In the genomic region with DNA sequence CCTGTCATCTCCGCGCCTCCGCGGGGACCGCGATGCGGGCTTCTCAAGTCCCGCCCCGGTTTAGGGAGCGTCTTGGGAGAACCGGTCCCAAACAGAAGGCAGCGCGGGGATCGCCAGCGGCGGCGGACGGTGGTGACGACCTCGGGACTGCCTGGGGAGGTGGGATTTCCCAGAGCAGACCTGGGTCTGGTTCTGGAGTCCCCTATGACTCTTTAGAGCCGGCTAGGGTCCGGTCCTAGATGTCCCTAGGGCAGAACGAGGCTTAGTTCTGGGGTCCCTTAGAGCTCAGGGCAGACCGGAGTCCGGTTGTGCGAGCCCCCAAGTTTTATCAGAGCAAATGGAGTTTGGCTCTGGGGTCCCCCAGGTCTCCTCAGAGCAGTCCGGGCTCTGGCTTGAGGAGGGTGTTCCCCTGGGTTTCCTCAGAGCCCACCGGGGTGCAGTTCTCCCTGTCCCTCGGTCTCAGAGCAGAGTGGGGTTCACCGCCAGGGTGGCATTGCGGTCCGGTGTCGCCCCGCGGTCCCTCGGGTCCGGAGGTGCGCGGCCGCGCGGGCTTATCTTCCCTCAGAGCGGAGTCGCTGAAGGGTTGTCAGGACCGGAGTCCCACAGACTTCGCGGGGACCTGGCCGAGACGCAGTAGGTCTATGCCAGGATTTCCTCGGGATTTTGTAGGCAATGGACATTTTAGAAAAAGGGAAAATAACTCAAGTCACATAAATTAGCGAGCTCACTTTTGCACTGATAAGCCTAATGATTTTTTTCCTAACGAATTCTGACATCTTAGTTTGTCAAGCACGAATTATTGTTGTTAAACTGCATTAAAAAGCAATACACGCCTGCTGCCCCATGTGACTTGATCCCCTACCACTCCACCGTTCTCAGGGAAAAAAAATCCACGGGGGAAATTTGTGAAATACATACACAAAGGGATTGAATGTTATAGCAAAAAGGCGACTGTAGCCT, we compare ENCODE assay signal across 9 mouse cellular contexts. TPM values are rescaled to one million over a fixed set of nuclear protein-coding genes. Genes with fewer than 3 reads are reported as not detected.
DNase-seq lines count a peak whose midpoint lies in the region; ATAC-seq and TF ChIP-seq lines count a peak whose summit lies in the region.
"Had no signal": no experiment of that assay in that cellular context is flagged by ENCODE, and none has a peak within 500 bp of the region (broad histone marks: within the 10 kb centered on the region; RNA-seq: fewer than 3 reads in every experiment).

No protein-coding gene starts in this region.

- H3K9ac ChIP-seq in hindbrain, postnatal 0 days (replicated peaks; ENCODE audit: low read length), result no peak overlapping the region
- H3K9ac ChIP-seq in liver, embryonic 12.5 days, result no peak overlapping the region
- H3K9ac ChIP-seq in neural tube, embryonic 14.5 days (replicated peaks; ENCODE audit: low read depth, low read length), result peak overlapping the region; percentile 25; the same call in 1 of the 2 replicates

- peak overlapping the region; percentile 34 for H3K4me3 ChIP-seq in hindbrain, postnatal 0 days (ENCODE audit: low read length)
- H3K4me3 ChIP-seq in liver, embryonic 12.5 days, result peak overlapping the region; percentile 53
- H3K4me3 ChIP-seq in neural tube, embryonic 14.5 days (ENCODE audit: low read depth, low read length), result peak overlapping the region; percentile 29

- no peaks in the 10 kb centered on the region for H3K4me1 ChIP-seq in hindbrain, postnatal 0 days (ENCODE audit: insufficient read depth, low read length)
- H3K4me1 ChIP-seq in liver, embryonic 12.5 days, result peaks cover 13% of the 10 kb centered on the region; the same call in 1 of the 2 replicates
- H3K4me1 ChIP-seq in neural tube, embryonic 14.5 days (ENCODE audit: control insufficient read depth, insufficient read depth, low read length), result peaks cover 6% of the 10 kb centered on the region

- intact Hi-C loops in gastrocnemius, postnatal 14 days (cut with DNase I; ENCODE audit: low total_unique reads), result loop anchor here (10.0 kb wide), 2 partner anchors 228 to 408 kb away; no protein-coding TSS in a partner anchor

- TF ChIP-seq CTCF in brain, embryonic 14.5 days (IDR thresholded peaks at IDR 0.05; ENCODE audit: borderline replicate concordance, extremely low read depth, insufficient read depth, insufficient read length), result no peak
- no peak for TF ChIP-seq CTCF in hindbrain, postnatal 0 days (IDR thresholded peaks at IDR 0.05; ENCODE audit: low read depth)

- peak; percentile 91 for DNase-seq in heart, adult 11 months
- DNase-seq in heart, adult 9 months (ENCODE audit: low spot score in 2 of 2), result no peak
- DNase-seq in brain, embryonic 14.5 days (ENCODE audit: low read depth), result peak; percentile 54
- DNase-seq in gastrocnemius, postnatal 14 days, result peak; percentile 30
- DNase-seq in hindbrain, postnatal 0 days (ENCODE audit: low spot score), result no peak
- no peak for DNase-seq in frontal cortex, postnatal 14 days (ENCODE audit: low spot score in 2 of 2)

- H3K4me2 ChIP-seq in hindbrain, postnatal 0 days (ENCODE audit: low read depth, low read length), result peak overlapping the region; percentile 47
- peak overlapping the region; percentile 74 for H3K4me2 ChIP-seq in liver, embryonic 12.5 days
- H3K4me2 ChIP-seq in neural tube, embryonic 14.5 days (ENCODE audit: low read depth, low read length), result peak overlapping the region; percentile 46

- H3K36me3 ChIP-seq in hindbrain, postnatal 0 days (ENCODE audit: insufficient read depth, low read length), result no peaks in the 10 kb centered on the region
- H3K36me3 ChIP-seq in liver, embryonic 12.5 days, result no peaks in the 10 kb centered on the region
- H3K36me3 ChIP-seq in neural tube, embryonic 14.5 days (ENCODE audit: control insufficient read depth, insufficient read depth, low read length), result no peaks in the 10 kb centered on the region
- H3K36me3 ChIP-seq: G1E had no signal

- H3K27me3 ChIP-seq in hindbrain, postnatal 0 days (ENCODE audit: insufficient read depth, low read length), result peaks cover 43% of the 10 kb centered on the region
- H3K27me3 ChIP-seq in liver, embryonic 12.5 days (replicated peaks), result peaks cover 85% of the 10 kb centered on the region
- H3K27me3 ChIP-seq in neural tube, embryonic 14.5 days (ENCODE audit: control insufficient read depth, insufficient read depth, low read length), result peaks cover 57% of the 10 kb centered on the region

- no peak for TF ChIP-seq POLR2A in brain, embryonic 14.5 days (IDR thresholded peaks at IDR 0.05; ENCODE audit: borderline replicate concordance, extremely low read depth, insufficient read depth, insufficient read length, poor library complexity, severe bottlenecking)

- no peak overlapping the region for H3K27ac ChIP-seq in hindbrain, postnatal 0 days
- H3K27ac ChIP-seq in liver, embryonic 12.5 days, result no peak overlapping the region
- H3K27ac ChIP-seq in neural tube, embryonic 14.5 days (ENCODE audit: low read depth, low read length), result no peak overlapping the region

- no peaks in the 10 kb centered on the region for H3K9me3 ChIP-seq in hindbrain, postnatal 0 days (ENCODE audit: low read length)
- no peaks in the 10 kb centered on the region for H3K9me3 ChIP-seq in liver, embryonic 12.5 days (replicated peaks)
- no peaks in the 10 kb centered on the region for H3K9me3 ChIP-seq in neural tube, embryonic 14.5 days (ENCODE audit: control insufficient read depth, low read length)

- WGBS in hindbrain, postnatal 0 days, result under 1% methylated on average over 57 of the region's 57 CpGs
- 2% methylated on average over 57 of the region's 57 CpGs for WGBS in liver, embryonic 12.5 days (ENCODE audit: insufficient replicate concordance)
- WGBS in neural tube, embryonic 14.5 days, result under 1% methylated on average over 57 of the region's 57 CpGs

- peak; percentile 27; the same call in 1 of the 2 replicates for ATAC-seq in hindbrain, postnatal 0 days
- ATAC-seq in liver, embryonic 12.5 days, result no peak
- ATAC-seq in neural tube, embryonic 14.5 days (ENCODE audit: low read depth), result peak; percentile 38; the same call in 1 of the 2 replicates

RNA-seq across cellular contexts. Expression of gene Aldh1a2, which starts 0.7 kb away (rescaled TPM):
- 7.4 and 11.6 TPM in 2 replicates for polyA plus RNA-seq in brain, embryonic 14.5 days (2012; rRNA removed)
- total RNA-seq in gastrocnemius, postnatal 14 days (2021), result 1 to 10 TPM; 4.7 to 6.1 TPM
- total RNA-seq in hindbrain, postnatal 0 days (2014; rRNA removed), result 15.5 and 20.4 TPM in 2 replicates
- 30.1 and 31.4 TPM in 2 replicates for polyA plus RNA-seq in hindbrain, postnatal 0 days (2015; fragmentation: Nextera tagmentation; extraction: Ambion mirVana)
- 6.2 and 6.7 TPM in 2 replicates for polyA plus RNA-seq in liver, embryonic 12.5 days (2016; fragmentation: Nextera tagmentation; extraction: Ambion mirVana)
- polyA plus RNA-seq in neural tube, embryonic 14.5 days (2014; fragmentation: Nextera tagmentation; extraction: Ambion mirVana), result 12.0 and 70.3 TPM in 2 replicates
- total RNA-seq: G1E had no signal
- polyA plus RNA-seq: G1E had no signal

RNA-seq across cellular contexts. Expression of gene Aqp9, which starts 47.8 kb away (rescaled TPM):
- polyA plus RNA-seq in brain, embryonic 14.5 days (2012; rRNA removed), result 0.34 and 0.36 TPM in 2 replicates
- total RNA-seq in gastrocnemius, postnatal 14 days (2021), result under 1 TPM in 1 of 2 experiments, not detected in 1; 0.09 TPM
- total RNA-seq in hindbrain, postnatal 0 days (2014; rRNA removed), result 0.37 and 0.93 TPM in 2 replicates
- polyA plus RNA-seq in hindbrain, postnatal 0 days (2015; fragmentation: Nextera tagmentation; extraction: Ambion mirVana), result 2.5 and 3.0 TPM in 2 replicates
- 10.1 and 10.3 TPM in 2 replicates for polyA plus RNA-seq in liver, embryonic 12.5 days (2016; fragmentation: Nextera tagmentation; extraction: Ambion mirVana)
- 0.74 and 0.88 TPM in 2 replicates for polyA plus RNA-seq in neural tube, embryonic 14.5 days (2014; fragmentation: Nextera tagmentation; extraction: Ambion mirVana)

Comparison
In these comparisons a context has a peak if more than half of its experiments do, and no peak if none do; other contexts are left out.
1. DNase-seq: peak in heart, adult 11 months (single experiment), brain, embryonic 14.5 days (single experiment) and gastrocnemius, postnatal 14 days (single experiment); none in heart, adult 9 months (0 of 2), hindbrain, postnatal 0 days (single experiment) and frontal cortex, postnatal 14 days (0 of 2).
2. Peak in every context shown above with its lines, with median percentiles within 50 percentile points of each other: H3K4me2 ChIP-seq and H3K4me3 ChIP-seq.